Mouse (Mus musculus): ENCODE measurements at regions not wholly inside any gene's neighbourhood (a gene's known extent, or its start where the extent isn't known, plus 50 kb on each side); places are given as distances from the start of the nearest gene placed in this dataset.

GRCm38 (mm10) chr13:45301191-45301905, 88.2 kb upstream of the Mylip start:
- 85% methylated on average over 10 of the region's 10 CpGs for WGBS
- Histone ChIP-seq H3K36me3 (replicated peaks) (no peaks in the 10 kb centered on the region), H3K4me3 (no peak overlapping the region), H3K27me3 (replicated peaks; ENCODE audit: low read depth, poor library complexity, severe bottlenecking) (no peaks in the 10 kb centered on the region), H3K27ac (replicated peaks) (no peak overlapping the region), H3K9me3 (no peaks in the 10 kb centered on the region), H3K4me1 (peaks cover 4% of the 10 kb centered on the region; the same call in 1 of the 2 replicates)
- no peak for DNase-seq (ENCODE audit: low spot score)

GRCm38 (mm10) chr13:45302796-45303195, 86.7 kb upstream of the Mylip start:
- Histone ChIP-seq H3K27ac (replicated peaks) (no peak overlapping the region), H3K36me3 (replicated peaks) (no peaks in the 10 kb centered on the region), H3K4me3 (no peak overlapping the region), H3K9me3 (no peaks in the 10 kb centered on the region), H3K4me1 (peaks cover 4% of the 10 kb centered on the region; the same call in 1 of the 2 replicates), H3K27me3 (replicated peaks; ENCODE audit: low read depth, poor library complexity, severe bottlenecking) (no peaks in the 10 kb centered on the region)
- WGBS, result 69% methylated on average over 6 of the region's 6 CpGs
- no peak for DNase-seq (ENCODE audit: low spot score)

GRCm38 (mm10) chr13:45306177-45306576, 83.4 kb upstream of the Mylip start:
- 51% methylated on average over 5 of the region's 5 CpGs for WGBS
- peak; percentile 27 for DNase-seq (ENCODE audit: low spot score)
- Histone ChIP-seq H3K4me1 (peaks cover 4% of the 10 kb centered on the region; the same call in 1 of the 2 replicates), H3K9me3 (no peaks in the 10 kb centered on the region), H3K4me3 (no peak overlapping the region), H3K27ac (replicated peaks) (no peak overlapping the region), H3K27me3 (replicated peaks; ENCODE audit: low read depth, poor library complexity, severe bottlenecking) (no peaks in the 10 kb centered on the region), H3K36me3 (replicated peaks) (no peaks in the 10 kb centered on the region)

GRCm38 (mm10) chr13:45307226-45307625, 82.3 kb upstream of the Mylip start:
- Histone ChIP-seq H3K9me3 (no peaks in the 10 kb centered on the region), H3K27ac (replicated peaks) (no peak overlapping the region), H3K36me3 (replicated peaks) (no peaks in the 10 kb centered on the region), H3K4me3 (no peak overlapping the region), H3K27me3 (replicated peaks; ENCODE audit: low read depth, poor library complexity, severe bottlenecking) (no peaks in the 10 kb centered on the region), H3K4me1 (peaks cover 4% of the 10 kb centered on the region; the same call in 1 of the 2 replicates)
- DNase-seq (ENCODE audit: low spot score), result no peak
- WGBS, result 89% methylated on average over 3 of the region's 3 CpGs

GRCm38 (mm10) chr13:45319646-45320045, 69.9 kb upstream of the Mylip start:
- DNase-seq (ENCODE audit: low spot score), result no peak
- H3K27me3 ChIP-seq (replicated peaks; ENCODE audit: low read depth, poor library complexity, severe bottlenecking), result no peaks in the 10 kb centered on the region
- no peaks in the 10 kb centered on the region for H3K4me1 ChIP-seq
- no peak overlapping the region for H3K27ac ChIP-seq (replicated peaks)
- WGBS, result 81% methylated on average over 6 of the region's 6 CpGs
- no peaks in the 10 kb centered on the region for H3K36me3 ChIP-seq (replicated peaks)
- H3K9me3 ChIP-seq, result no peaks in the 10 kb centered on the region
- H3K4me3 ChIP-seq, result no peak overlapping the region

- 0 out of 2 replicates have a peak, but pooled peaks cover 5% of the 10 kb centered on the region for H3K4me1 ChIP-seq
Measured at GRCm38 (mm10) chr13:45325736-45326293, 63.7 kb upstream of the Mylip start.

GRCm38 (mm10) chr13:45326751-45327150, 62.8 kb upstream of the Mylip start:
- WGBS, result 93% methylated on average over 6 of the region's 6 CpGs
- H3K4me1 ChIP-seq, result 0 out of 2 replicates have a peak, but pooled peaks cover 5% of the 10 kb centered on the region
- no peaks in the 10 kb centered on the region for H3K27me3 ChIP-seq (replicated peaks; ENCODE audit: low read depth, poor library complexity, severe bottlenecking)
- H3K4me3 ChIP-seq, result no peak overlapping the region
- H3K27ac ChIP-seq (replicated peaks), result no peak overlapping the region
- DNase-seq (ENCODE audit: low spot score), result no peak
- H3K9me3 ChIP-seq, result no peaks in the 10 kb centered on the region
- no peaks in the 10 kb centered on the region for H3K36me3 ChIP-seq (replicated peaks)

More at GRCm38 (mm10) chr13:45325736-45326293, 63.7 kb upstream of the Mylip start:
- H3K27ac ChIP-seq (replicated peaks), result no peak overlapping the region
- no peak overlapping the region for H3K4me3 ChIP-seq
- DNase-seq (ENCODE audit: low spot score), result no peak
- H3K9me3 ChIP-seq, result no peaks in the 10 kb centered on the region
- WGBS, result 78% methylated on average over 7 of the region's 7 CpGs
- no peaks in the 10 kb centered on the region for H3K36me3 ChIP-seq (replicated peaks)
- H3K27me3 ChIP-seq (replicated peaks; ENCODE audit: low read depth, poor library complexity, severe bottlenecking), result no peaks in the 10 kb centered on the region

GRCm38 (mm10) chr13:45330561-45330960, 59.0 kb upstream of the Mylip start:
- no peak for DNase-seq (ENCODE audit: low spot score)
- no peaks in the 10 kb centered on the region for H3K36me3 ChIP-seq (replicated peaks)
- H3K27me3 ChIP-seq (replicated peaks; ENCODE audit: low read depth, poor library complexity, severe bottlenecking), result no peaks in the 10 kb centered on the region
- 82% methylated on average over 8 of the region's 8 CpGs for WGBS
- no peak overlapping the region for H3K27ac ChIP-seq (replicated peaks)
- 0 out of 2 replicates have a peak, but pooled peaks cover 2% of the 10 kb centered on the region for H3K4me1 ChIP-seq
- H3K9me3 ChIP-seq, result 0 out of 2 replicates have a peak, but pooled peaks cover 3% of the 10 kb centered on the region
- H3K4me3 ChIP-seq, result no peak overlapping the region

GRCm38 (mm10) chr13:45332031-45332430, 57.5 kb upstream of the Mylip start:
- no peaks in the 10 kb centered on the region for H3K4me1 ChIP-seq
- DNase-seq (ENCODE audit: low spot score), result no peak
- 69% methylated on average over 3 of the region's 3 CpGs for WGBS
- no peak overlapping the region for H3K4me3 ChIP-seq
- no peak overlapping the region for H3K27ac ChIP-seq (replicated peaks)
- 0 out of 2 replicates have a peak, but pooled peaks cover 3% of the 10 kb centered on the region for H3K9me3 ChIP-seq
- H3K36me3 ChIP-seq (replicated peaks), result no peaks in the 10 kb centered on the region
- no peaks in the 10 kb centered on the region for H3K27me3 ChIP-seq (replicated peaks; ENCODE audit: low read depth, poor library complexity, severe bottlenecking)

GRCm38 (mm10) chr13:45333634-45334033, 55.9 kb upstream of the Mylip start:
- no peak for DNase-seq (ENCODE audit: low spot score)
- Histone ChIP-seq H3K4me3 (no peak overlapping the region), H3K4me1 (no peaks in the 10 kb centered on the region), H3K27ac (replicated peaks) (no peak overlapping the region), H3K27me3 (replicated peaks; ENCODE audit: low read depth, poor library complexity, severe bottlenecking) (no peaks in the 10 kb centered on the region), H3K9me3 (0 out of 2 replicates have a peak, but pooled peaks cover 3% of the 10 kb centered on the region), H3K36me3 (replicated peaks) (no peaks in the 10 kb centered on the region)
- WGBS, result 79% methylated on average over 5 of the region's 5 CpGs

All from embryonic facial prominence, embryonic 10.5 days (tissue).